In the genomic region with DNA sequence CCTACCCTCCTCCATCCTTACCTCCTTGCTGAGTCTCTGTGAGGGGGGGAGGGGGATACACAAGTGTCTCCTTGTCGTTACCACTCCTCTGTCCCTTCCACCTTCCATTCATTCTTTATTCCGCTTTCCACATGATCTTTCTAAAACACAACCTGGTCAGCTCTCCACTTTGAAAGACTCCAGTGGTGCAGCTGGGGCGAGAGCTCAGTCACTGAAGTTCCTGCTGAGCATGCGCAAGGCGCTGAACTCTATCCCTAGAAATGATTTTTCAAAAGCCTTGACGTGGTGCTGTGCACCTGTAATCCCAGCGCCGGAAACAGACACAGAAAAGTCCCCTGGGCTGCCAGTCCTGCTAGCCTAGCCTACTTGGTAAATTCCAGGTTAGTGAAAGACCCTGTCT, we compare ENCODE assay signal across 18 mouse cellular contexts. TPM values are rescaled to one million over a fixed set of nuclear protein-coding genes. Genes with fewer than 3 reads are reported as not detected.
DNase-seq lines count a peak whose midpoint lies in the region; ATAC-seq and TF ChIP-seq lines count a peak whose summit lies in the region.
"Had no signal": no experiment of that assay in that cellular context is flagged by ENCODE, and none has a peak within 500 bp of the region (broad histone marks: within the 10 kb centered on the region; RNA-seq: fewer than 3 reads in every experiment).

No protein-coding gene starts in this region.

- TF ChIP-seq CTCF in layer of hippocampus, adult 2 months (conservative IDR thresholded peaks at IDR 0.05): no peak
- no peak for TF ChIP-seq CTCF in cerebellum, adult 2 months (IDR thresholded peaks at IDR 0.05; ENCODE audit: borderline replicate concordance, insufficient read depth, low read depth, low read length)

- TF ChIP-seq POLR2A in cerebellum, adult 2 months (IDR thresholded peaks at IDR 0.05; ENCODE audit: borderline replicate concordance, insufficient read depth, low read length): no peak

- WGBS in cerebellum, adult 2 months: 45% methylated on average over 8 of the region's 8 CpGs

- H3K4me3 ChIP-seq in layer of hippocampus, adult 2 months: peak overlapping the region; percentile 23
- peak overlapping the region; percentile 11 for H3K4me3 ChIP-seq in cerebellum, adult 2 months (replicated peaks; ENCODE audit: insufficient read depth, low read depth, low read length)
- H3K4me3 ChIP-seq: embryonic facial prominence, embryonic 13.5 days; forebrain, embryonic 12.5 days; heart, adult 2 months; heart, embryonic 15.5 days; hindbrain, embryonic 10.5 days had no signal

- peaks cover 19% of the 10 kb centered on the region for H3K4me1 ChIP-seq in cerebellum, adult 2 months (ENCODE audit: control insufficient read depth, insufficient read depth, low read length)

- H3K27me3 ChIP-seq in cerebellum, adult 2 months (ENCODE audit: control insufficient read depth, insufficient read depth, low read length): no peaks in the 10 kb centered on the region
- H3K27me3 ChIP-seq: embryonic facial prominence, embryonic 13.5 days; forebrain, embryonic 12.5 days; heart, embryonic 15.5 days had no signal

- H3K27ac ChIP-seq in layer of hippocampus, adult 2 months: peak overlapping the region; percentile 91
- H3K27ac ChIP-seq in cerebellum, adult 2 months (ENCODE audit: insufficient read depth, low read length): peak overlapping the region; percentile 85
- H3K27ac ChIP-seq: embryonic facial prominence, embryonic 13.5 days; forebrain, embryonic 12.5 days; heart, adult 2 months; hindbrain, embryonic 10.5 days; hindbrain, postnatal 0 days had no signal

- ATAC-seq in frontal cortex, adult (ENCODE audit: low TSS enrichment): no peak
- ATAC-seq: hindbrain, postnatal 0 days had no signal

- peak in 1 of 2 experiments; percentile 11 for DNase-seq in layer of hippocampus, adult 2 months (ENCODE audit: low spot score in 2 of 2)
- DNase-seq in layer of hippocampus, postnatal 25 days (ENCODE audit: extremely low spot score in 1 of 2, low spot score in 1 of 2): no peak
- DNase-seq in cerebellum, adult 2 months: peak; percentile 25 to 27
- peak; percentile 59 for DNase-seq in cerebellum, adult 9-10 months
- DNase-seq in cerebellum, postnatal 36 days: peak; percentile 10 to 34
- no peak for DNase-seq in heart, postnatal 4 days
- DNase-seq: adrenal gland, adult 2 months; adrenal gland, postnatal 25 days; gastrocnemius, postnatal 14 days; heart, adult 2 months; heart, postnatal 14 days; kidney, adult 11 months had no signal

RNA-seq across cellular contexts. Expression of gene Lyst, which starts 15.1 kb away (rescaled TPM):
- total RNA-seq in layer of hippocampus, adult 2 months (2021): 100 to 1,000 TPM in 1 of 2 experiments, 10 to 100 TPM in 1; 96.3 to 107 TPM
- total RNA-seq in layer of hippocampus, postnatal 25 days (2021): 10 to 100 TPM; 76.2 to 86.3 TPM
- 14.5 and 19.4 TPM in 2 replicates for polyA plus RNA-seq in cerebellum, adult 2 months (2012; rRNA removed)
- 10 to 100 TPM; 13.1 to 14.5 TPM for total RNA-seq in heart, postnatal 4 days (2021)

Comparison
In these comparisons a context has a peak if more than half of its experiments do, and no peak if none do; other contexts are left out.
1. DNase-seq: peak in cerebellum, adult 2 months (2 of 2), cerebellum, adult 9-10 months (single experiment) and cerebellum, postnatal 36 days (2 of 2); none in layer of hippocampus, postnatal 25 days (0 of 2) and heart, postnatal 4 days (single experiment).
2. RNA of gene Lyst, which starts 15.1 kb away (total RNA-seq): 96.3 to 107 TPM in layer of hippocampus, adult 2 months and 76.2 to 86.3 TPM in layer of hippocampus, postnatal 25 days; 13.1 to 14.5 TPM in heart, postnatal 4 days; every median in the first group is over 4 times any median in the second.